Comparison of ENCODE assay signal across 9 mouse cellular contexts in genomic region chr11:100713735-100714533, GRCm38 (mm10). TPM values are rescaled to one million over a fixed set of nuclear protein-coding genes. Genes with fewer than 3 reads are reported as not detected.
DNase-seq lines count a peak whose midpoint lies in the region; ATAC-seq and TF ChIP-seq lines count a peak whose summit lies in the region.
"Had no signal": no experiment of that assay in that cellular context is flagged by ENCODE, and none has a peak within 500 bp of the region (broad histone marks: within the 10 kb centered on the region; RNA-seq: fewer than 3 reads in every experiment).

Gene Hspb9, plus strand, starts transcription at chr11:100713850.

- ATAC-seq in CD4-positive, CD25-positive, alpha-beta regulatory T cell, adult 4 months = peak; percentile 84
- no peak; the same call in 1 of the 2 replicates for ATAC-seq in heart, postnatal 0 days (ENCODE audit: insufficient read depth, low read depth)

- peak; percentile 92 for DNase-seq in ZHBTc4 (ENCODE audit: low read depth, low spot score)
- DNase-seq in heart, postnatal 0 days (ENCODE audit: low spot score) = no peak
- DNase-seq in kidney, postnatal 14 days = peak; percentile 84
- peak; percentile 88 for DNase-seq in lung, postnatal 36 days
- peak; percentile 38 for DNase-seq in retina, embryonic 14.5 days (ENCODE audit: low spot score)
- peak; percentile 92 for DNase-seq in thymus, postnatal 4 days

- TF ChIP-seq EP300 in heart, postnatal 0 days (IDR thresholded peaks at IDR 0.05; ENCODE audit: low read depth) = no peak

- H3K4me3 ChIP-seq in embryonic fibroblast, embryonic 13.5 days (ENCODE audit: insufficient read depth, low read length) = no peak within 1 kb of the TSS
- peak within 1 kb of the TSS; percentile 36 for H3K4me3 ChIP-seq in heart, postnatal 0 days (ENCODE audit: low read depth, low read length)

- WGBS in heart, postnatal 0 days = 9% methylated on average over 38 of the region's 38 CpGs

- peaks cover 11% of the 10 kb centered on the region; the same call in 1 of the 2 replicates for H3K4me1 ChIP-seq in embryonic fibroblast, embryonic 13.5 days (ENCODE audit: control insufficient read depth, insufficient read depth, low read length)
- H3K4me1 ChIP-seq in heart, postnatal 0 days (ENCODE audit: control insufficient read depth, insufficient read depth) = peaks cover 17% of the 10 kb centered on the region

- H3K9me3 ChIP-seq in heart, postnatal 0 days (replicated peaks; ENCODE audit: control insufficient read depth, low read length) = no peaks in the 10 kb centered on the region

- H3K27me3 ChIP-seq in heart, postnatal 0 days (ENCODE audit: control insufficient read depth, insufficient read depth, low read length) = no peaks in the 10 kb centered on the region

- TF ChIP-seq POLR2A in embryonic fibroblast, embryonic 13.5 days (IDR thresholded peaks at IDR 0.05; ENCODE audit: low read depth, low read length) = peak; percentile 29; the same call in 1 of the 2 replicates

- peaks cover 46% of the 10 kb centered on the region for H3K36me3 ChIP-seq in heart, postnatal 0 days (replicated peaks; ENCODE audit: control insufficient read depth, insufficient read depth, low read length)

- H3K4me2 ChIP-seq in heart, postnatal 0 days (ENCODE audit: low read depth, low read length) = peak within 1 kb of the TSS; percentile 55

- peak within 1 kb of the TSS; percentile 20 for H3K27ac ChIP-seq in embryonic fibroblast, embryonic 13.5 days (ENCODE audit: insufficient read depth, low read length)
- H3K27ac ChIP-seq in heart, postnatal 0 days (ENCODE audit: low read depth) = peak within 1 kb of the TSS; percentile 46

- H3K9ac ChIP-seq in heart, postnatal 0 days (replicated peaks; ENCODE audit: low read depth, low read length) = peak within 1 kb of the TSS; percentile 47

- no peak for TF ChIP-seq CTCF in embryonic fibroblast, embryonic 13.5 days (IDR thresholded peaks at IDR 0.05; ENCODE audit: borderline replicate concordance, insufficient read depth, low read length)
- TF ChIP-seq CTCF in heart, postnatal 0 days (IDR thresholded peaks at IDR 0.05; ENCODE audit: low read depth) = no peak

RNA-seq across cellular contexts. Expression of gene Hspb9, which starts in this region (rescaled TPM):
- 1 to 10 TPM in 1 of 2 experiments, not detected in 1; 1.0 TPM for polyA plus RNA-seq in CD4-positive, CD25-positive, alpha-beta regulatory T cell, adult 4 months (2017; shearing (Covaris generic))
- polyA plus RNA-seq in embryonic fibroblast, embryonic 13.5 days (2011; ENCODE audit: insufficient read length, low read depth, missing spikeins) = not detected in 2 replicates
- not detected in 2 replicates for total RNA-seq in heart, postnatal 0 days (2014; rRNA removed; ENCODE audit: low replicate concordance)
- polyA plus RNA-seq in heart, postnatal 0 days (2015; fragmentation: Nextera tagmentation; extraction: Ambion mirVana) = 0.22 TPM in 1 of 2 replicates, not detected in the other
- polyA plus RNA-seq: frontal cortex, adult 2 months had no signal
